Mouse (Mus musculus): ENCODE measurements around the gene Adamts12.

The Adamts12 gene

GRCm38 (mm10) chr15:11160759-11161158 lies 96.2 kb downstream of the Adamts12 start:
- DNase-seq (ENCODE audit: inconsistent ontology term), result no peak

- no peak for DNase-seq (ENCODE audit: inconsistent ontology term)
These were observed 101.3 kb downstream of the Adamts12 start for GRCm38 (mm10) chr15:11165883-11166282.

GRCm38 (mm10) chr15:11173884-11174470 lies 109.4 kb downstream of the Adamts12 start:
- DNase-seq (ENCODE audit: inconsistent ontology term), result peak; percentile 84

GRCm38 (mm10) chr15:11174842-11175241 lies 110.3 kb downstream of the Adamts12 start:
- DNase-seq (ENCODE audit: inconsistent ontology term), result peak; percentile 40

GRCm38 (mm10) chr15:11177448-11177847 lies 112.9 kb downstream of the Adamts12 start:
- DNase-seq (ENCODE audit: inconsistent ontology term), result no peak

- no peak for DNase-seq (ENCODE audit: inconsistent ontology term)
These were observed 115.2 kb downstream of the Adamts12 start for GRCm38 (mm10) chr15:11179751-11180169.

GRCm38 (mm10) chr15:11186711-11187110 lies 122.1 kb downstream of the Adamts12 start:
- DNase-seq (ENCODE audit: inconsistent ontology term), result no peak

GRCm38 (mm10) chr15:11190447-11190846 lies 125.9 kb downstream of the Adamts12 start:
- DNase-seq (ENCODE audit: inconsistent ontology term), result no peak

- no peak for DNase-seq (ENCODE audit: inconsistent ontology term)
These were observed 128.2 kb downstream of the Adamts12 start for GRCm38 (mm10) chr15:11192762-11193161.

- no peak for DNase-seq (ENCODE audit: inconsistent ontology term)
These were observed 132.5 kb downstream of the Adamts12 start for GRCm38 (mm10) chr15:11197051-11197450.

- DNase-seq (ENCODE audit: inconsistent ontology term), result peak; percentile 68
These were observed 133.7 kb downstream of the Adamts12 start for GRCm38 (mm10) chr15:11198246-11198795.

GRCm38 (mm10) chr15:11203084-11203483 lies 138.5 kb downstream of the Adamts12 start:
- no peak for DNase-seq (ENCODE audit: inconsistent ontology term)

- no peak for DNase-seq (ENCODE audit: inconsistent ontology term)
These were observed 140.3 kb downstream of the Adamts12 start for GRCm38 (mm10) chr15:11204934-11205333.

- no peak for DNase-seq (ENCODE audit: inconsistent ontology term)
These were observed 146.4 kb downstream of the Adamts12 start for GRCm38 (mm10) chr15:11210976-11211375.

- DNase-seq (ENCODE audit: inconsistent ontology term), result no peak
These were observed 169.5 kb downstream of the Adamts12 start for GRCm38 (mm10) chr15:11233906-11234632.

GRCm38 (mm10) chr15:11240406-11240805 lies 175.8 kb downstream of the Adamts12 start:
- peak; percentile 11 for DNase-seq (ENCODE audit: inconsistent ontology term)

- no peak for DNase-seq (ENCODE audit: inconsistent ontology term)
These were observed 176.7 kb downstream of the Adamts12 start for GRCm38 (mm10) chr15:11241288-11241687.

- no peak for DNase-seq (ENCODE audit: inconsistent ontology term)
These were observed 181.8 kb downstream of the Adamts12 start for GRCm38 (mm10) chr15:11246402-11246801.

- no peak for DNase-seq (ENCODE audit: inconsistent ontology term)
These were observed 214.9 kb downstream of the Adamts12 start for GRCm38 (mm10) chr15:11279273-11280080.

- no peak for DNase-seq (ENCODE audit: inconsistent ontology term)
These were observed 216.2 kb downstream of the Adamts12 start for GRCm38 (mm10) chr15:11280689-11281264.

GRCm38 (mm10) chr15:11283171-11283570 lies 218.6 kb downstream of the Adamts12 start:
- no peak for DNase-seq (ENCODE audit: inconsistent ontology term)

- no peak for DNase-seq (ENCODE audit: inconsistent ontology term)
These were observed 223.2 kb downstream of the Adamts12 start for GRCm38 (mm10) chr15:11287780-11288179.
